Mouse (Mus musculus): Measurements from ENCODE around the gene Tshb.

- TF ChIP-seq POLR2A (IDR thresholded peaks at IDR 0.05; ENCODE audit: insufficient read length, low read depth) (no peak), TCF3 (IDR thresholded peaks at IDR 0.05; ENCODE audit: insufficient read length, low read depth) (no peak), MAX (IDR thresholded peaks at IDR 0.05; ENCODE audit: low read depth) (no peak), USF1 (IDR thresholded peaks at IDR 0.05; ENCODE audit: low read depth) (no peak), POLR2AphosphoS2 (IDR thresholded peaks at IDR 0.05; ENCODE audit: insufficient read length, low read depth) (no peak), MYOG (IDR thresholded peaks at IDR 0.05; ENCODE audit: control insufficient read depth in 1 of 3, insufficient read depth in 1 of 3, insufficient read length in 2 of 3, low read depth in 2 of 3) (no peak), CEBPB (IDR thresholded peaks at IDR 0.05; ENCODE audit: insufficient read depth, poor library complexity, severe bottlenecking) (no peak), SRF (IDR thresholded peaks at IDR 0.05; ENCODE audit: control insufficient read depth, insufficient read length, low read depth) (no peak), E2F4 (IDR thresholded peaks at IDR 0.05; ENCODE audit: insufficient read depth) (no peak), TCF12 (IDR thresholded peaks at IDR 0.05; ENCODE audit: insufficient read depth, poor library complexity, severe bottlenecking) (no peak), MYOD1 (IDR thresholded peaks at IDR 0.05; ENCODE audit: control insufficient read depth in 1 of 3, insufficient read length in 2 of 3, low read depth in 2 of 3) (no peak)
Measured at GRCm38 (mm10) chr3:102803937-102804336, 21.4 kb upstream of the Tshb start.

Data from myocyte (in vitro differentiated cells).